Mouse (Mus musculus) mouse trophoblast stem cell (cell line): ENCODE results near the gene Cerkl.

ENCODE experiments used
- in situ Hi-C, 2 experiments: fragments of 300-500 bp; cut with MseI, MboI; formaldehyde crosslinking; loops; 2 replicates in 1 of 2; 3 replicates in 1 of 2; pipeline ENCODE4 v1.15.1; 2025

Gene Cerkl

GRCm38 (mm10) chr2:79443401-79443800, 13.2 kb downstream of the Cerkl start:
- in situ Hi-C loops, result no loop called here

GRCm38 (mm10) chr2:79442906-79443305, 13.7 kb downstream of the Cerkl start:
- in situ Hi-C loops, result no loop called here

- in situ Hi-C loops, result no loop called here
Measured at GRCm38 (mm10) chr2:79442227-79442626, 14.4 kb downstream of the Cerkl start.

GRCm38 (mm10) chr2:79430061-79430460, 26.5 kb downstream of the Cerkl start:
- in situ Hi-C loops, result no loop called here

GRCm38 (mm10) chr2:79429650-79430049, 26.9 kb downstream of the Cerkl start:
- in situ Hi-C loops, result no loop called here

- in situ Hi-C loops, result no loop called here
Measured at GRCm38 (mm10) chr2:79429108-79429507, 27.5 kb downstream of the Cerkl start.

GRCm38 (mm10) chr2:79428569-79429104, 27.9 kb downstream of the Cerkl start:
- in situ Hi-C loops, result no loop called here

- in situ Hi-C loops, result no loop called here
Measured at GRCm38 (mm10) chr2:79428022-79428421, 28.6 kb downstream of the Cerkl start.

GRCm38 (mm10) chr2:79421696-79422095, 34.9 kb downstream of the Cerkl start:
- in situ Hi-C loops, result no loop called here

- in situ Hi-C loops, result no loop called here
Measured at GRCm38 (mm10) chr2:79414505-79414904, 42.1 kb downstream of the Cerkl start.

- in situ Hi-C loops, result no loop called here
Measured at GRCm38 (mm10) chr2:79410903-79411255, 45.7 kb downstream of the Cerkl start.

GRCm38 (mm10) chr2:79410247-79410902, 46.2 kb downstream of the Cerkl start:
- in situ Hi-C loops, result no loop called here

- in situ Hi-C loops, result no loop called here
Measured at GRCm38 (mm10) chr2:79405661-79406405, 50.8 kb downstream of the Cerkl start.

- in situ Hi-C loops, result no loop called here
Measured at GRCm38 (mm10) chr2:79400045-79400444, 56.5 kb downstream of the Cerkl start.

- in situ Hi-C loops, result no loop called here
Measured at GRCm38 (mm10) chr2:79399234-79400000, 57.2 kb downstream of the Cerkl start.

- in situ Hi-C loops, result no loop called here
Measured at GRCm38 (mm10) chr2:79398831-79399230, 57.8 kb downstream of the Cerkl start.

- in situ Hi-C loops, result no loop called here
Measured at GRCm38 (mm10) chr2:79398343-79398742, 58.2 kb downstream of the Cerkl start.

- in situ Hi-C loops, result no loop called here
Measured at GRCm38 (mm10) chr2:79397107-79397506, 59.5 kb downstream of the Cerkl start.

GRCm38 (mm10) chr2:79379087-79380041, 77.2 kb downstream of the Cerkl start:
- in situ Hi-C loops, result loop anchor here in 1 of 2 experiments (10.0 kb wide), 1 partner anchor 115 kb away; no protein-coding TSS in a partner anchor

- in situ Hi-C loops, result loop anchor here in 1 of 2 experiments (10.0 kb wide), 1 partner anchor 116 kb away; no protein-coding TSS in a partner anchor
Measured at GRCm38 (mm10) chr2:79378346-79379086, 78.1 kb downstream of the Cerkl start.
